ENCODE assay signal across 24 mouse cellular contexts in genomic region chr17:84775291-84775690, GRCm38 (mm10). TPM values are rescaled to one million over a fixed set of nuclear protein-coding genes. Genes with fewer than 3 reads are reported as not detected.
DNase-seq lines count a peak whose midpoint lies in the region; ATAC-seq lines count a peak whose summit lies in the region.
"Had no signal": no experiment of that assay in that cellular context is flagged by ENCODE, and none has a peak within 500 bp of the region (broad histone marks: within the 10 kb centered on the region; RNA-seq: fewer than 3 reads in every experiment).

No protein-coding gene starts in this region.

- H3K36me3 ChIP-seq in heart, embryonic 10.5 days: peaks cover 48% of the 10 kb centered on the region
- H3K36me3 ChIP-seq in megakaryocyte, embryonic 14.5 days (replicated peaks; ENCODE audit: low read length): peaks cover 61% of the 10 kb centered on the region
- peaks cover 45% of the 10 kb centered on the region for H3K36me3 ChIP-seq in liver, embryonic 15.5 days (replicated peaks)

- intact Hi-C loops in gastrocnemius, postnatal 36 days (cut with DNase I): no loop called here

- ATAC-seq in megakaryocyte, adult 5-6 weeks (ENCODE audit: poor library complexity, severe bottlenecking): no peak
- no peak for ATAC-seq in liver, embryonic 15.5 days (ENCODE audit: insufficient read depth)
- ATAC-seq: forebrain, embryonic 14.5 days; forebrain, postnatal 0 days; Patski had no signal

- DNase-seq in heart, embryonic 10.5 days (ENCODE audit: low spot score): peak; percentile 63
- DNase-seq in heart, adult 18-20 months: no peak
- DNase-seq in gastrocnemius, postnatal 36 days: no peak
- no peak for DNase-seq in layer of hippocampus, adult 18-20 months (ENCODE audit: low spot score in 2 of 2)
- DNase-seq: adrenal gland, postnatal 10 days; adrenal gland, postnatal 36 days; B cell, adult 2 months; cerebellum, adult 11 months; cerebellum, adult 2 months; cerebellum, adult 9-11 months; cerebellum, postnatal 25 days; forebrain, postnatal 0 days; gastrocnemius, postnatal 25 days had no signal

- H3K4me1 ChIP-seq in heart, embryonic 10.5 days: peaks cover 24% of the 10 kb centered on the region
- H3K4me1 ChIP-seq in megakaryocyte, embryonic 14.5 days: peaks cover 61% of the 10 kb centered on the region
- H3K4me1 ChIP-seq in liver, embryonic 15.5 days (replicated peaks): peaks cover 61% of the 10 kb centered on the region
- H3K4me1 ChIP-seq: embryonic facial prominence, embryonic 12.5 days; embryonic facial prominence, embryonic 15.5 days; hindbrain, embryonic 12.5 days; hindbrain, embryonic 15.5 days had no signal

- no peak overlapping the region for H3K4me3 ChIP-seq in heart, embryonic 10.5 days
- peak overlapping the region; percentile 69 for H3K4me3 ChIP-seq in megakaryocyte, embryonic 14.5 days (replicated peaks)
- H3K4me3 ChIP-seq in liver, embryonic 15.5 days (replicated peaks): no peak overlapping the region
- H3K4me3 ChIP-seq: embryonic facial prominence, embryonic 12.5 days; embryonic facial prominence, embryonic 15.5 days; hindbrain, embryonic 12.5 days; hindbrain, embryonic 15.5 days had no signal

- 94% methylated on average over 10 of the region's 10 CpGs for WGBS in heart, embryonic 10.5 days
- WGBS in liver, embryonic 15.5 days (ENCODE audit: insufficient replicate concordance): 87% methylated on average over 10 of the region's 10 CpGs

- H3K9me3 ChIP-seq in heart, embryonic 10.5 days: no peaks in the 10 kb centered on the region
- no peaks in the 10 kb centered on the region for H3K9me3 ChIP-seq in megakaryocyte, embryonic 14.5 days
- no peaks in the 10 kb centered on the region for H3K9me3 ChIP-seq in liver, embryonic 15.5 days (replicated peaks)
- H3K9me3 ChIP-seq: embryonic facial prominence, embryonic 12.5 days; embryonic facial prominence, embryonic 15.5 days; G1E; hindbrain, embryonic 12.5 days; hindbrain, embryonic 15.5 days had no signal

- H3K9ac ChIP-seq in liver, embryonic 15.5 days: no peak overlapping the region
- H3K9ac ChIP-seq: embryonic facial prominence, embryonic 12.5 days; embryonic facial prominence, embryonic 15.5 days; forebrain, postnatal 0 days; hindbrain, embryonic 12.5 days; hindbrain, embryonic 15.5 days had no signal

- H3K4me2 ChIP-seq in liver, embryonic 15.5 days: no peak overlapping the region; the same call in 1 of the 2 replicates
- H3K4me2 ChIP-seq: embryonic facial prominence, embryonic 12.5 days; embryonic facial prominence, embryonic 15.5 days; hindbrain, embryonic 12.5 days; hindbrain, embryonic 15.5 days had no signal

- no peaks in the 10 kb centered on the region for H3K27me3 ChIP-seq in heart, embryonic 10.5 days (ENCODE audit: insufficient read depth, poor library complexity, severe bottlenecking)
- no peaks in the 10 kb centered on the region for H3K27me3 ChIP-seq in megakaryocyte, embryonic 14.5 days (replicated peaks)
- no peaks in the 10 kb centered on the region for H3K27me3 ChIP-seq in liver, embryonic 15.5 days
- H3K27me3 ChIP-seq: CH12.LX; embryonic facial prominence, embryonic 12.5 days; embryonic facial prominence, embryonic 15.5 days; hindbrain, embryonic 12.5 days; hindbrain, embryonic 15.5 days; Patski had no signal

- no peak overlapping the region for H3K27ac ChIP-seq in heart, embryonic 10.5 days
- H3K27ac ChIP-seq in liver, embryonic 15.5 days (replicated peaks): peak overlapping the region; percentile 72
- H3K27ac ChIP-seq: embryonic facial prominence, embryonic 12.5 days; embryonic facial prominence, embryonic 15.5 days; hindbrain, embryonic 12.5 days; hindbrain, embryonic 15.5 days had no signal

RNA-seq across cellular contexts. Expression of gene Lrpprc, which starts 15.3 kb away (rescaled TPM):
- polyA plus RNA-seq in heart, embryonic 10.5 days (2016; fragmentation: Nextera tagmentation; extraction: Ambion mirVana): 61.6 and 76.6 TPM in 2 replicates
- 100 to 1,000 TPM; 134 to 150 TPM for total RNA-seq in heart, adult 18-20 months (2021)
- 2.0 and 2.3 TPM in 2 replicates for polyA plus RNA-seq in megakaryocyte, embryonic 14.5 days (2012; ENCODE audit: insufficient read depth, low replicate concordance)
- total RNA-seq in megakaryocyte, adult 5-6 weeks (2015): 17.5 and 18.2 TPM in 2 replicates
- 32.5 and 34.3 TPM in 2 replicates for total RNA-seq in megakaryocyte, adult 5-6 weeks (2017)
- polyA plus RNA-seq in liver, embryonic 15.5 days (2015; fragmentation: Nextera tagmentation; extraction: Ambion mirVana): 35.6 and 37.9 TPM in 2 replicates
- total RNA-seq in gastrocnemius, postnatal 36 days (2021): 10 to 100 TPM; 64.4 to 68.6 TPM
- total RNA-seq in layer of hippocampus, adult 18-20 months (2021): 10 to 100 TPM; 55.6 to 58.0 TPM
